Mouse (Mus musculus): ENCODE measurements at regions not wholly inside any gene's neighbourhood (a gene's known extent, or its start where the extent isn't known, plus 50 kb on each side); places are given as distances from the start of the nearest gene placed in this dataset.
"Not testable (repeated sequence)": the region's sequence is repeated elsewhere in the genome, so short reads cannot be mapped to it uniquely, and the experiment has no call there.

DNA sequence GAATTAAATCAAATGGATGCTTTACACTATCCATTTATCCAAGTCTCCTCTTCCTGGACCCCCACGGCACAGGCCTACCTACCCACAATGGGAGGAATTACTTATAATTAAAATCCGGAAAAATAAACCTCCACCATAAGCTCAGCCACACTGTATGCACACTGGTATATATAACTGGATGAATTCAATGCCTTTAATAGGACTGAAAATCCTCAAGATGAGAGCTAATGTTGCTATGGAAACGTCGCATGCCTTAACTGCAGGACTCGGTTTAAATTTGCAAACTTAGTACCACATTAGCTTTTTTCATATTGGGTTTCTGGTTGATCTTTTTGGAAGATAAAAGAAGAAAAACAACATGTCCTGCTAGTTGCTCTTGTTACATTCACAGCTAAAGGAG is 75.3 kb upstream of the Atxn1 start:
- intact Hi-C loops (cut with DNase I) = no loop called here
- no peak for DNase-seq

- intact Hi-C loops (cut with DNase I) = no loop called here
- DNase-seq = no peak
These were observed 73.9 kb upstream of the Atxn1 start for GRCm38 (mm10) chr13:46038441-46039331.

DNA sequence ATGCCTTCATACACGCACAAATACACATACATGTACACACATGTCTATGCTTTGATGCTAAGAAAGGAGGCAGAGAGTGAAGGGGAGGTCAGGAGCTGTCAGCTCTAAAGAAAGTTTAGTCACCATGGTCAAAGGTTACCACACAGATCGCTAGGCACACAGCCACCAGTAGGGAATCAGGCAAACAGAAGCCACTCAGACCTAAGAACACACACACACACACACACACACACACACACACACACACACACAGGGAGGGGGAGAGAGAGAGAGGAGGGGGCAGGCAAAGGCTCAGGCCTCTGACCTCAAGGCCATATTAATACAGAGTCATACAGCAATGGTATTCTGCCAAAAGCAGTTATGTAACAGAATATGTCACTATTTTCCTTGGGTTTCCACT is 67.5 kb upstream of the Atxn1 start:
- intact Hi-C loops (cut with DNase I) = no loop called here
- no peak for DNase-seq

DNA sequence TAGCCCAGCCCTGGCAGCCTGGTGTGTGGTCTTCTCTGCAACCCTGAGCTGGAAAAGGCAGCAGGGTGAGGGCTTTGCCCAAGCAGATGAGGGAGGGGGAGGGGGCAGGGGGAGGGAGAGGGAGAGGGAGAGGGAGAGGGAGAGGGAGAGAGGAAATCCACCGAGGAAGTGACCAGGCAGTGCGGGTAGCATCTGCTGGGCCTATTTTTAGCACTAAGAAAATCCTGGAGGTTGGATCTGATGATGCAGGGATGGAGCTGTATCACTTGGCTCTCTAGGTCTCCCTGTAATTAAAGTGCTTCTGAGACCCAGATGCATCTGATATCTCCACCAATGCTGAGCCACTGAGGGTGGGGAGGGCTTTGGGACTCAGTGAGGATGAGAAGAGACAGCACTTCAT is 61.2 kb upstream of the Atxn1 start:
- DNase-seq = no peak
- intact Hi-C loops (cut with DNase I) = no loop called here

DNA sequence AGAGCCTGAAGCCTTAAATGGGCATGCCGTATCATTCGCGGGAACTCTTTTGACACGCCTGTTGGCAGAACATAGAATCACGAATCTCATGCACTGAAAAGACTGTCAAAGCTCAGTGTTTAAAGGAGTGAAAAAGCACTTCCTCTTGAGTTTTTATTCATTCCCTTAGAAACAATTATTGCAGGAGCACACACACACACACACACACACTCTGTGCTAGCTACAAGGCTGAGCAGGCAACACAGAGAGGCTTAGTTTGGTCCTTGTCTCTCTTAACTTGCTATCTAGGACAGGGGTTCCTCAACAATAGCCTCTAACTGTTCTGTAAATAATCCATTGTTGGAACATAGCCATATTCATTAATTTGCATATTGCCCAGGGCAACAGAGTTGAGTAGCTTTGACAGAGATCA is 58.8 kb upstream of the Atxn1 start:
- DNase-seq = no peak
- intact Hi-C loops (cut with DNase I) = no loop called here

- DNase-seq = no peak
- intact Hi-C loops (cut with DNase I) = no loop called here
These were observed 58.4 kb upstream of the Atxn1 start for GRCm38 (mm10) chr13:46023187-46023586.

DNA sequence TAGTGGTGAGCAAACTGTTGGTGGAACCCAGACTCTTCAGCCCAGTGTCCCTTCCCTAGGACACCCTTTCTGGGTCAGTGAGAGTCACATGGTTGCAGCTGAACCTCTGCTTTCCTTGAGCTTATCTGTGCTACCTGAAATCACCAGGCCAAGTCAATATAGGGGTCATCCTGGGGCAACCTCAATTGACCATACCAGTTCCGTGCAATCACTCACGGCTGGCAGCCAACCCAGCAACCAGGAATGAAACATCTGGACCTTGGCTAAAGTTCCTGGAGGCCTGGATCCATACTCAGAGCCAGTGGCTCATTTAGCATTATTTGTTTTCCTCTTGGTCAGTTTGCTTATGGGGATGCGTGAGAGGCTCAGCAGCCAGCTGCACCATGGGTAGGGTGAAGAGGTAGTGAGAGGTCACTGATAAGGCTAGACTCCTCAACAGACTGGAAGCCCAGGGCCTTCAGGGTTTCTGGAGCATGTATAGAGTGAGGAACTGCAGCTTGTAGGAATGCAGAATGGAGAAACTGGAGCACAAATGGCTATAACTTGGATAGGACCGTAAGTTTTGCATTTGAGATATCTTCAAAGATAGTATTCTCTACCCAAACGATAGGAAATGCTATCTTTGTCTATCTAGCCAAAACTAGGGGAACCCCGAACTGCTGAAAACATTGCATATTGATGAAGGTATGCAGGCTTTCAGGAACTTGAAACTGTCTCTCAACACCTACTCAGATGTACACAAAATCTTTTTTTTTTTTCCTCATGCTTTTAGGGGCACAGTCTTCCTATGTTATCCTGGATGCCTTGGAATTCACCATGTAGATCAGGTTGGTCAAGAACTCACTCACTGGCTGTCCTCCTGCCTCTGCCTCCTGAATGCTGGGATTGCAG is 56.4 kb upstream of the Atxn1 start:
- DNase-seq = no peak
- intact Hi-C loops (cut with DNase I) = no loop called here

- intact Hi-C loops (cut with DNase I) = no loop called here
- DNase-seq = peak; percentile 51
These were observed 54.8 kb upstream of the Atxn1 start for GRCm38 (mm10) chr13:46019431-46020166.

GRCm38 (mm10) chr13:46018903-46019430 is 54.2 kb upstream of the Atxn1 start:
- intact Hi-C loops (cut with DNase I) = no loop called here
- no peak for DNase-seq

DNA sequence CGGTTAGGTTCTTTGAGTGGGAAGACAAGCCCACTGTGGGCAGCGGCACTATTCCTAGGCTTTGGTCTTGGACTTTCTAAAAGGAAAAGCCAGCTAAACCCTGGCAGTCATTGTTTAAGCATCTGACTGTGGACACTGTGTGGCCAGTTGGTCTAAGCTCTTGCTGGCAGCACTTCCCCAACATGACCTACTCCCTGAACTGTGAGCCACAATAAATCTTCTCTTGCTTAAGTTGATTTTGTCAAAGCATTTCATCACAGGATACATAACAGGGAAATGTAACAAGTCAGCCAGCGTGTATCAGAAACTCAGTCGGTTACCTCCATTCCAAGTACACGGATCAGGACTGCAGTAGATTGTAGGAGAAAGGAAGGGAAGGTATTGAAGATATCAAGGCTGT is 52.9 kb upstream of the Atxn1 start:
- DNase-seq = no peak
- intact Hi-C loops (cut with DNase I) = no loop called here

GRCm38 (mm10) chr13:46017011-46017410 is 52.2 kb upstream of the Atxn1 start:
- intact Hi-C loops (cut with DNase I); DNase-seq: not testable (repeated sequence)

- intact Hi-C loops (cut with DNase I) = no loop called here
- no peak for DNase-seq
These were observed 50.4 kb upstream of the Atxn1 start for GRCm38 (mm10) chr13:46015231-46015630.

GRCm38 (mm10) chr13:46014637-46015036 is 49.8 kb upstream of the Atxn1 start:
- no peak for DNase-seq
- intact Hi-C loops (cut with DNase I) = no loop called here

Data from left cerebral cortex, postnatal 4 days (tissue).